ENCODE assay signal across 31 mouse cellular contexts in the genomic region with DNA sequence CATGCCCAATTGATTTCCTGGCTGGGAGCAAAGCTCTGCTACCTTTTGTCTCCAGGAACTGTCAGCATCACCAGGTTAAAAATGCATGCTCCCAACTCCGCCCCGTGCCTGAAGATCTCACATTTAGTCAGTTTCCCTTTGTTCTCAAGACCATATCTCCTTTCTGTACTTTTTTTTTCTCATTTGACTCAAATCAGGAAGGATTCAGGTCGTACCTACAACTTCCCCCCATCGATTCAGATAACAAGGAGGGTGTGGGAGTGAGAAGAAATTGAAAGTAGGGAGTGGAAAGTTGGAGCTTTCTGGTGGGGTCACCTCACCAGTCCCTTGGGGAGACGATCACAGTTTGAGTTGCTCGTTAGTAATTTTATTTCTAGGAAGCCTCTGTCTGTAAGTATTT.
DNase-seq lines count a peak whose midpoint lies in the region; ATAC-seq and TF ChIP-seq lines count a peak whose summit lies in the region.
"Had no signal": no experiment of that assay in that cellular context is flagged by ENCODE, and none has a peak within 500 bp of the region (broad histone marks: within the 10 kb centered on the region; RNA-seq: fewer than 3 reads in every experiment).

No protein-coding gene starts in this region.

- ATAC-seq in liver, embryonic 15.5 days (ENCODE audit: insufficient read depth) = no peak
- ATAC-seq in liver, embryonic 12.5 days = no peak
- ATAC-seq in CD4-positive, CD25-positive, alpha-beta regulatory T cell, adult 4 months = peak; percentile 56
- ATAC-seq: forebrain, embryonic 13.5 days; intestine, embryonic 16.5 days; Patski had no signal

- no peak for TF ChIP-seq CTCF in layer of hippocampus, adult 2 months (conservative IDR thresholded peaks at IDR 0.05)

- 47% methylated on average over 6 of the region's 6 CpGs for WGBS in liver, embryonic 15.5 days (ENCODE audit: insufficient replicate concordance)
- WGBS in liver, embryonic 12.5 days (ENCODE audit: insufficient replicate concordance) = 38% methylated on average over 6 of the region's 6 CpGs

- peak; percentile 72 for DNase-seq in induced T-regulatory cell, adult 2 months (ENCODE audit: low read depth)
- no peak for DNase-seq in kidney, adult 18-20 months
- no peak for DNase-seq in neural tube, embryonic 10.5 days (ENCODE audit: extremely low spot score, low spot score)
- no peak for DNase-seq in layer of hippocampus, adult 2 months (ENCODE audit: low spot score in 2 of 2)
- DNase-seq: adrenal gland, adult 8-10 months; cerebellum, adult 11-12 months; cerebellum, postnatal 14 days; embryo, embryonic 11 days; gastrocnemius, adult 2 months; heart, postnatal 36 days; kidney, postnatal 36 days; lung, adult 2 months; lung, postnatal 14 days; right cerebral cortex, adult 18-20 months; right cerebral cortex, postnatal 4 days; thymus, adult 2 months had no signal

- H3K4me2 ChIP-seq in liver, embryonic 15.5 days = 0 out of 2 replicates have a peak overlapping the region, but pooled peaks have one; percentile 2
- no peak overlapping the region for H3K4me2 ChIP-seq in liver, embryonic 12.5 days
- H3K4me2 ChIP-seq: embryonic facial prominence, embryonic 13.5 days; forebrain, embryonic 13.5 days; heart, embryonic 15.5 days; hindbrain, embryonic 14.5 days; kidney, embryonic 15.5 days; limb, embryonic 13.5 days; midbrain, embryonic 12.5 days; neural tube, embryonic 12.5 days had no signal

- no peak overlapping the region for H3K27ac ChIP-seq in liver, embryonic 15.5 days (replicated peaks)
- H3K27ac ChIP-seq in liver, embryonic 12.5 days = no peak overlapping the region
- no peak overlapping the region for H3K27ac ChIP-seq in layer of hippocampus, adult 2 months
- H3K27ac ChIP-seq: embryonic facial prominence, embryonic 13.5 days; forebrain, embryonic 13.5 days; gastrocnemius, adult 2 months; heart, embryonic 15.5 days; hindbrain, embryonic 14.5 days; kidney, embryonic 15.5 days; limb, embryonic 13.5 days; midbrain, embryonic 12.5 days; neural tube, embryonic 12.5 days; stomach, postnatal 0 days had no signal

- H3K4me1 ChIP-seq in liver, embryonic 15.5 days (replicated peaks) = peaks cover 13% of the 10 kb centered on the region
- peaks cover 23% of the 10 kb centered on the region for H3K4me1 ChIP-seq in liver, embryonic 12.5 days
- H3K4me1 ChIP-seq: embryonic facial prominence, embryonic 13.5 days; forebrain, embryonic 13.5 days; heart, embryonic 15.5 days; neural tube, embryonic 12.5 days had no signal

- H3K9ac ChIP-seq in liver, embryonic 15.5 days = no peak overlapping the region
- H3K9ac ChIP-seq in liver, embryonic 12.5 days = no peak overlapping the region
- H3K9ac ChIP-seq: embryonic facial prominence, embryonic 13.5 days; forebrain, embryonic 13.5 days; heart, embryonic 15.5 days; hindbrain, embryonic 14.5 days; kidney, embryonic 15.5 days; limb, embryonic 13.5 days; midbrain, embryonic 12.5 days; neural tube, embryonic 12.5 days had no signal

- H3K36me3 ChIP-seq in liver, embryonic 15.5 days (replicated peaks) = no peaks in the 10 kb centered on the region
- no peaks in the 10 kb centered on the region for H3K36me3 ChIP-seq in liver, embryonic 12.5 days
- H3K36me3 ChIP-seq: embryonic facial prominence, embryonic 13.5 days; heart, embryonic 15.5 days; kidney, embryonic 15.5 days; limb, embryonic 13.5 days; midbrain, embryonic 12.5 days; neural tube, embryonic 12.5 days had no signal

- no peak overlapping the region for H3K4me3 ChIP-seq in liver, embryonic 15.5 days (replicated peaks)
- H3K4me3 ChIP-seq in liver, embryonic 12.5 days = no peak overlapping the region
- H3K4me3 ChIP-seq in layer of hippocampus, adult 2 months = no peak overlapping the region
- H3K4me3 ChIP-seq: embryonic facial prominence, embryonic 13.5 days; erythroblast, embryonic 14.5 days; forebrain, embryonic 13.5 days; gastrocnemius, adult 2 months; heart, embryonic 15.5 days; kidney, embryonic 15.5 days; limb, embryonic 13.5 days; midbrain, embryonic 12.5 days; neural tube, embryonic 12.5 days had no signal

- no peaks in the 10 kb centered on the region for H3K9me3 ChIP-seq in liver, embryonic 15.5 days (replicated peaks)
- no peaks in the 10 kb centered on the region for H3K9me3 ChIP-seq in liver, embryonic 12.5 days (replicated peaks)
- H3K9me3 ChIP-seq: embryonic facial prominence, embryonic 13.5 days; forebrain, embryonic 13.5 days; heart, embryonic 15.5 days; kidney, embryonic 15.5 days; limb, embryonic 13.5 days; midbrain, embryonic 12.5 days; neural tube, embryonic 12.5 days had no signal

- no peaks in the 10 kb centered on the region; the same call in 1 of the 2 replicates for H3K27me3 ChIP-seq in liver, embryonic 15.5 days
- H3K27me3 ChIP-seq in liver, embryonic 12.5 days (replicated peaks) = no peaks in the 10 kb centered on the region
- H3K27me3 ChIP-seq: embryonic facial prominence, embryonic 13.5 days; forebrain, embryonic 13.5 days; heart, embryonic 15.5 days; kidney, embryonic 15.5 days; limb, embryonic 13.5 days; midbrain, embryonic 12.5 days; neural tube, embryonic 12.5 days; Patski had no signal
